Mouse (Mus musculus) urinary bladder, postnatal 36 days (tissue): ENCODE measurements at regions not wholly inside any gene's neighbourhood (a gene's known extent, or its start where the extent isn't known, plus 50 kb on each side); places are given as distances from the start of the nearest gene placed in this dataset.
A peak's percentile ranks its signal among the peaks of the same experiment; 100 is the strongest.

Experiments
- DNase-seq, 2 experiments: peaks; one replicate each; pipeline ENCODE4 v3.0.0; 2022; ENCODE audit warnings: low spot score in 2 of 2, mixed read lengths in 1 of 2

DNA sequence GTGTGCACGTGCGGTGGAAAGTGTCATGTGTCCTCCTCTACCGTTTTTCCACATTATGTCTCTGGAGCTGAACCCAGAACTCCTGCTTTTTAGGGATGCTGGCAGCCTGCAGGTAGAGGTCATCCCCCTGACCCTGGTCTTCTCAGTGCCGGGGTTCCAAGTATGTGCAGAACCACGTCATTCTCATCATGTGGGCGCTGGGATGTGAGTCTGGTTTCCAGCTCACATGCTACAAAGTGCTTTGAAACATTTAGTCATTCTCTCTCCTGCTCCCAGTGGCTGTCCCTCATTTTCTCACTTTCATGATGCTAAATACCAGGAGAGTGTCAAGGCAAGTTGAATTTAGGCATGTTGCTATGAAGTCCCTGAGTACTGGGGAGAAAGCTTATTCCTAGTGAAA, 326.6 kb downstream of the Ttll7 start:
- no peak for DNase-seq

DNA sequence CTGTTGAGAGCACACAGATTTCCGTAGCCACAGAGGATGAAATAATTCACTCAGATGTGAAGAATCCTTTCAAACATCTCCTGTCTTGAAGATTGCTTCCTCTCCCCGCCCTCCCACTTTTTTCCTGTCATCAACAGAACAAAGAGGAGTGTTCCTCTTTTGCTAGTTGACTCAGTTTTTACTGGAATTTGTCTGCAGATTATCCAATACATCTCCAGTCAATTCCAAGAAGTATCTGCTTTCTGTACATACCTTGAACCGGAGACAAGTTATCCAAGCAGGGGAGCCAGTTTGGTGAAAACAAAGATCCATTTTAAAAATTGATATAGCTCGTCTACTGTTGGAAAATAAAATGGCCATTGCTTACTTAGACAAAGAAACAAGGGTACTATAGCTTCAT, 328.5 kb downstream of the Ttll7 start:
- no peak for DNase-seq

DNA sequence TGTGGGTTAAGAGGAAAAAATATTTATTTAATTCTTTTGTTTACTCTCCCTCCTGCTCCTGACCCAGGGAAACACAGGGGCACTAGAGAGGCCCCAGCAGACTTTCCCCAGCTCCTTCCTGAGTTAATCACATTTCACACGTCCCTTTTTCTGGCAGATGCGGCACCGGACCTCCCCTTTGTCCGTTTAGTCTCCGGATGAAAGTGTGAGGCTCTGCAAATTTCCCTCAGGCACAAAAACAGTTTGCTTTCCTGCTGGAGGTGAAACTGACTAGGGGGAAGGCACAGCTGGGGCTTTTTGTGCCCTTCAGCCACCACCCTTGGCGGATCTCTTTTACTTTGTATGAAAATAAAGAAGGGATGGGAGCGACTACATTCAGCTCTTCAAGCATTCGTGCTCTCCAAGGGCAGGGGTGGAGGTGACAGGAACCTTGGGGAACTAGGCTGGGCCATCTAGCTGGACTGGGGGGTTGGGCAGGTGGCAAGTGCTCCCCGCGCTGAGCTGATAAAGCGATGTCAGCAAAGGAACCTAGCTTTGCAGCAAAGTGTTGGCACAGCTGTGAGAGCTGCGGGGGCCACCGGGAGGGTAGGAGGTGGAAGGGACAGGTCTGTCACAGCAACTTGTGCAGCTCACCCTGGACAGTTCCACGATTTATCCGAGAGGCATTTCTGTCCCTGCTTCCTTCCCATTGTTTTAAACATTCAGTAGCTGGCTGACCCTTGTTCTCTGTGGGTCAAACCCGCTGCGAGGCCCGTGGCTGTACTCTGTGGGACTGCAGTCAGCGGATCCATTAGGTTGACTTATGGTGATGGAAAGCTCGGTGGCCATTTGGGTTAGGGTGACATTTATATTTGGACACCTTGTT, 329.6 kb downstream of the Ttll7 start:
- DNase-seq, result no peak

DNA sequence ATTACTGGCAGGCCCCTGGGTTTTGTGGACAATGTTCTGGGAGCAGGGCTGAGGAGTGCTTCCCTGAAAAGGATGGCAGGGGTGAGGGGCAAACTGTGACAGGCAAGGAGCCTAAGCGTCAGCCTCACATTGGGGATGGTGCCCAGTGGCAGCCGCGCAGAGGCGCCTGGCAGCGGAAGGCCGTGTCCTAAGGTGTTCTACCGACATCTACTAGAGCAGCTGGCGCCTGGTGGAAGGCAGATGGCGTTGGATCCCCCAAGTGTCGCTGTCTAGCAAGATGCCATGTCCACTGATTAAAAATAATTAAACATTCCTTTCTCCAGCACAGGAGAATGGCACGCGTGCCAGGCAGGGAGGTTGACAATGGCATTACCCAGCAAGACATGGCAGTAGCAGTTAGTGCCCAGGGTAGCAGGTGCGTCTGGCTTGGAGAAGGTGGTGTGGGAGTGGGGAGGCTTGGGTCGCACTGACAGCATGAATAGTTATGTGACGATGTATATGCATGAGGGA, 330.3 kb downstream of the Ttll7 start:
- DNase-seq, result no peak

DNA sequence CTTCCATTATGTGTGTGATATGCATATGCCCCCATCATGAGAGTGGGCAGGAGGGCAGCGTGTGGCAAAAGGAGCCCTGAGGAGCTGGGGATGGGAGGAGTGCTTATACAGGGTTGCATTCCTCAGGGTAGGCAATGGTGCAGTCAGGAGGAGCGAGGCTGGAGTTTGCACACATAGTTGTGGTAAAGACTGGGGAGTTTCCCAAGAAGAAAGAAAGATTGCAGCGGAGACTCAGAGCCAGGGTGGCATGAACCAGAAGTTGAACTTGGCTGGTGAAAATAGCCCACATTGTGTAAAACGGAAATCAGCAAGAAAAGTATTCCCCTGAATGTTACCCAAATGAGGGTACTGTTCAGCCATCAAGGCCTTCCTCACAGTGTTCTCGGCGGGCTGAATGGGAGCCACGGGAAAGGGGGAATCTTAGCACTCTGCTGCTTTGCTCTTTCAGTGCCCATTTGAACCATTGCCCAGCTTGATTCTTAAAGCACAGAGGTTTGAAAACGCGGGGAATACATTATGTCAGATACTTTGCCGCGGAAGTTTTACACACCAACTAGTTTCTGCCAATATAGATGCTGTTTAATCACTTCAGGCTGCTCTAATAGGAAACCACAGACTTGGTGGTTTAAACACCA, 331.6 kb downstream of the Ttll7 start:
- no peak for DNase-seq

DNA sequence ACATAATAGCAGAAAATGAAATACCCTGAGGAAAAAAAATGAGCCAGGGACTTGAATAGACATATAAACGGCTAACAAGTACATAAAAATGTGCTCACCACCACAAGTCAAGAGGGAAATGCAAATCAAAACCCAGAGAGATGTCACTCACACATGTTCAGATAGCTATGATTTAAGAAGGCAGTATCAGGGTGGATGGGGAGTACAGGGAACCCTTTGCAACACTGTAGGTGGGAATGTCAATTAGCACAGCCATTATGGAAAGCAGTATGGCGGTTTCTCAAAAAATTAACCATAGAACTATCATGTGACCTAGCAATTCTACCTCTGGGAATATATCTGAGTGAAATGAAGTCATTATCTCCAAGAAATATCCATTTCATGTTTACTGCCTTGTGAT, 337.6 kb downstream of the Ttll7 start:
- no peak for DNase-seq

DNA sequence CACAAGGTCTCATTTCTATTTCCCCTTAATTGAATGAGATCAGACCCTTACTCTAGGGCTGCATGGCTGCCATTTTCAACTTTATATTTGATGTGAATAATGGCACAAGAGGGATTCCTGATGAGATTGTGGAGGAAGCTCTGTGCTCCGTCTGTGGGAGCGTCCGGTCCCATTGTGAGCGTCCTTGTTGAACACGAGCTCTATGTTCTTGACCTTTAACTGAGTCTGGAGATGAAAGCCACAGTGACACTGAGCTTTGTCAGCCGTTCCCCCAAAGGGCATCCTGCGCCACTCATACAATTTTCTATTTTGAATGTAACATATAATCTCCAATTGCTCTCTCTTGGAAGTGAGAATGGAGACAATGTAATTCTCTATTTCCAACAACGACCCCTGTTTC, 344.5 kb downstream of the Ttll7 start:
- DNase-seq, result no peak

DNA sequence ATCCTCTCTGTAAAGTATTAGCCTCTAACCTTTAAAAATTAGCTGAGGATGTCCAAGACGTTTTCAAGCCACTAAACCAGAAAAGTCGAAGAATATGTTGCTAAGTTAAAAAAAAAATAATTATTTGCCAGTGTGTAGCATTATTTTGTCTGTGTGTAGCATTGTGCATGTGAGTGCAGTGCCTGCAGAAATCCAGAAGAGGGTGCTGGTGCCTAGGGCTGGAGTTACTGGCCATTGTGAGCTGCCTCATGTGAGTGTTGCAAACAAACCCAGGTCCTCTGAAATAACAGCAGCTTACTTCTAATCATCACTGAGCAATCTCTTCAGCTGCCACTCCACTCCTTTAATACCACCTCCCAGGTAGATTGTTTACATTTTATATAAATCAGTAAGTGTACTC, 345.0 kb downstream of the Ttll7 start:
- DNase-seq, result no peak

DNA sequence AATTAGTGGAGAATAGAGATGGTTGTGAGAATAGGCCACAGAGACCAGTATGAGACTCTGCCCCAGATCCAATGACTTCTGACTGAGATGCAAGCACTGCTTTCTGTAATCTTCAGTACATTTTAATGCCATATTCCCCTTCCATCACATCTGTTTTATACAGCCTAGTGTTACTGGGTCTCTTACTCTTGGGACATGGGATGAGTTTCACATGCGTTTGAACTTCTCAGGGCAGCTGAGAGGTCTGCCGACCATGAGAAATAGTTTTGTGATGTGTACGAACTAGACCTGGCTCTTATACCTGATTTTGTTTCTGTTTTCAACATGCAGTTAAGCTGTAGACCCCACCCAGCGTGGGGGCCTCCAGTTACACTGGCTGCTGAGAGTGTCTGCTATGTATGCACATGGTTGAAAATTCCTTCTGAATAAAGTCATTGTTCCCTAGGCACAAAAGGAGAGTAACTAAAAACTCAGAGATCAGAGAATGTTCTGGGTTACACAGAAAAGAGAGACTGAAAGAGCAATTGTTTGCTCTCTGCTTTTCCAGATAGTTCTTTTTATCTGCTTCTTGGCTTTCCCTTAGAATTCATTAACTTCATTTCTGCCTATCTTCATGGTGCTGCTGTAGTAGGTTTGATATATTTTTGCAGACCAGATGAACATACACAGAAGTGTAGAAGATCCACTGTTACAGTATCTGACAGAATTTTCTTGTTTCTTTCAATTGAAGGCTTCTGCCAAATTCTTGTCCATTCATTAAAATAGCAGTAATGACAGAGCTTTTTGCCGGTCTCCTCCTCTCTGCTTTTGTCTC, 359.2 kb downstream of the Ttll7 start:
- DNase-seq, result no peak

DNA sequence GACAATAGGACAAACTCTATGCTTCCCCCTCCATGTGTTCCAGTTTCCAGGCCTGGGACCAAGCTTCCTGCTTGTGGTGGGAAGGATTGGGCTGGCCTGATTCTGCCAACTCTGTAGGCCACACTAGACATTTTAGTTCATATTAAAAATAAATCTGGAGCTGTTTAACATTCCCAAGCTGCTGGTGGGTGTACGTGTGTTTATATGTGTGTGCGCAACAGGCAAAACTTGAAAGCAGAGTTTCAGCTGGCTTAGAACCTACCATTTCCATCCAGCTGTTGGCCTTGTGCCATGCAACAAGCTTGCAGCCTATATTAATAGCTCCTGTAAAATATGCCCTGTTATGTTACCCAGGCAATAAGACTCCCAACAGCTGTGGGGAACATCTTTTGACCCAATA, 376.5 kb downstream of the Ttll7 start:
- peak in 1 of 2 experiments; percentile 6 for DNase-seq

DNA sequence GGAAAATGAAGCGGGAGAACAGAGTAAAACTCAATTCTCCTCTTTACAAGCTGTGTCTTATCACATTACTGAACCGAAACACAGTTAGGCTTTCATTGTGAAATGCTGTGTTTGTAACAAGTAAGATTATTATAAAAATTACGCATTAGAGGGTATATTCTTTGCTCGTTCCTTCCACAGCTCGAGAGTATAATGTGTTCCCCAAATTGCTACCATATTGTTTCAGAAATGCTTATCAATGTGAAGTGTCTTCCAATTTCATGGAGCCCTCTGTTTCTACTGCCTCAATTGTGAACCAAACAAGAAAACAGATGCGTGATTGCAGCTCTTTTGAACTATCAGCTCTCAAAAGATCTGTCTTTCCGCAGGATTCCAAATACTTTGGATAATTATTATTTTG, 378.4 kb downstream of the Ttll7 start:
- DNase-seq, result no peak

DNA sequence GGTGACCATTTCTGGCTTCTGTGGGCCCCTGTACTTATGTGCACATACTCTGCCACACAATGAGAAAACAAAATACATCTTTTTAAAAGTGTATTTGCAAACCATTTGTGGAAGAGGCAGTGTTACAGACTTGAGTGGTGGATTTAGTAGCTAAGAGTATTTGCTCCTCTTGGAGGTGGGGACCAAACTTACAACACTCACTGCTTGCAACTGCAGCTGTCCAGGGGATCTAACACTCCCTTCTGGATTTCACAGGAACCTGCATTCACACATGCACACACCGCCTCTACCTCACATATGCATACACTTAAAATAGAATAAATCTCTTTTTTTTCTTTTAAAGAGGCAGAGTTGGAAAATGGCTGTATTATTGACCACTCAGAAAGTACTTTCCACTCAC, 386.2 kb downstream of the Ttll7 start:
- no peak for DNase-seq

DNA sequence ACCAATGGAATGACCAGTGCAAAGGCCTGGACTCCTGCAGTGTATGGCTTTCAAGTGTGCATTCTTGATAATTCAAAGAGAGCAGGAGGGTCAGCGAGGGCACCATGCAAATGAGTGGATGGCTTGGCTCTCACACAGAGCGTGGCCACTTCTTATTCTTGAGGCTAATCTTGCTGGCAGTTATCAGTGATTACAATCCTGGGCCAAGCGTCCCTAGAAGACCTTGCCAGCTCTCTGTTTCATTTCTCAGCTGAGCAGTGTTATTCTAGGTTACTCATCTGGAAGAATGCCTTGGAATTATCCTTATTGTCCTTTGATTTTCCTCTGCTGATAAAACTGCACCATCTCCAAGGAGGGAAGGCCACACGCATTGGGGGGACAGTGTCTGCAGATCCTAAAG, 388.5 kb downstream of the Ttll7 start:
- DNase-seq, result no peak

DNA sequence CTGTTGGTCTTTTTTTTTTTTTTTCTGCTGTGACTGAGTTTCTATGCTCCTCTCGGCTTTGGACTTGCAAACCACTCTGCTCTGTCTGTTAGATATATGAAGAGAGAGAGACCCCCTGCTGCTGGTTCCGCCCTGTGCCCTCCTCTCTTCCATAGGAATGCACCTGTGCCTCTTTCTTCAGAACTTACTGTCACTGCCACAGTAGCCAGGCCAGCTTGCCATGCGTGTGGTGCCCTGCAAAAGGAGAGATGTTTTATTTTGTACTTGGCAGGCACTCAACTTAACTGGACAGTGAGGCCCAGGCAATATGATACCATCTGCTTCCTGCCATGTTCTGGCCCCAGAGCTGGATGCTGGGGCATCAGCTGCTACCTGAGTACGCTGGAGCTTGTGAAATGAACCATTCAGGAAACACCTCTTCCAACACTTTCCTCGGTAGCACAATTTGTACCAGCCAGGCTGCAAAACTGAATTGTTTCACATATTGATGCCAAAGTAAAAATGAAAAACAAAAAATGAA, 392.8 kb downstream of the Ttll7 start:
- no peak for DNase-seq

DNA sequence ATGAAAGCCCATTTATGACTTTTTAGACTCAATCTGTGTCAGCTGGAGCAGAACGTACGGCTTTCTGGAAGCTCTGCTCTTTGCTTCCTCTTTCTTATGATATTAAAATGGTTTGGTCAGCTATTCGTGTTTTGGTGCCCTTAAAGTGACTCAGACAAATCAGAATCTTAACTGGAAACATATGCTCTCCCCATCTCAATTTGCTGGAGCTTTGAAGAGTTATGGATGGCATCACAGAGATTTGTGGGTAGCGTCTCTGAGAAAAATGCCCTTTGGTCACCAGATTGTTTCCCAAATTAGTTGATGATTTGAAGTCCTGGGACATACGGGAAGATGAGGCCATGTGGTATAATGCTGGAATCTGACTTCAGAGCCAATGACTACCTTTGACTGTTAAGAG, 394.0 kb downstream of the Ttll7 start:
- no peak for DNase-seq

DNA sequence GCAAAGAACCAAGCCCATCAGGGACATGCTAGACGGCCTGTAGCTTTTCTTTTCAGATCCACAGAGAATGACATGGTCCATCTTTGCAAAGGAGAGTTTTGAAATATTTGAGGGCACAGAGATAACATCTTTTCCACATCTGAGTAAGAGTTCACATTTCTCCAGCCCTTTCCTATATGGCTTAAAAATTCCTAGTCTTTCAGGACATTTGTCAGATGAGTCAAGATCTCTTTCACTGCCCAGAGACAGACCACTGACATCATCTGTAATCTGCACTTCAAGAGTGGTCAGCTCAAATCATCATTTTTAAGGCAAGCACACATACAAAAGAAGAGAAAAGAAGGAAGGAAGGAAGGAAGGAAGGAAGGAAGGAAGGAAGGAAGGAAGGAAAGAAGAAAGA, 397.3 kb downstream of the Ttll7 start:
- no peak for DNase-seq

DNA sequence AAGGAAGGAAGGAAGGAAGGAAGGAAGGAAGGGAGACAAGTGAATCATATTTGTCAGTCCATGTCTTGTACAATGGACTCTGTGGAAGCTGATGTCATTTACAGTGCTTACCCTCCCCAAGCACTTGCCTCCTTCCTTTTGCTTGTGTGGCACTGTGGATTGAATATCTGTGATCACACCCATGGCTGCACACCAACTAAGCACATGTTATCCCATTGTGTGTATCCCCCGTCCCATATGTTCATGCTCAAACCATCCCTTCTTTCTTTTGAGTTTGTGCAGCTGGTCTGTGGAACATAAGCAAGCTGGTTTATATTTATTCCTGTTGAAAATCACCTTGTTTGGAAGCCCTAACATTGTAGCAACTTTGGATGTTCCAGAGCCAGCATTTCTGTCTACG, 397.7 kb downstream of the Ttll7 start:
- no peak for DNase-seq

DNA sequence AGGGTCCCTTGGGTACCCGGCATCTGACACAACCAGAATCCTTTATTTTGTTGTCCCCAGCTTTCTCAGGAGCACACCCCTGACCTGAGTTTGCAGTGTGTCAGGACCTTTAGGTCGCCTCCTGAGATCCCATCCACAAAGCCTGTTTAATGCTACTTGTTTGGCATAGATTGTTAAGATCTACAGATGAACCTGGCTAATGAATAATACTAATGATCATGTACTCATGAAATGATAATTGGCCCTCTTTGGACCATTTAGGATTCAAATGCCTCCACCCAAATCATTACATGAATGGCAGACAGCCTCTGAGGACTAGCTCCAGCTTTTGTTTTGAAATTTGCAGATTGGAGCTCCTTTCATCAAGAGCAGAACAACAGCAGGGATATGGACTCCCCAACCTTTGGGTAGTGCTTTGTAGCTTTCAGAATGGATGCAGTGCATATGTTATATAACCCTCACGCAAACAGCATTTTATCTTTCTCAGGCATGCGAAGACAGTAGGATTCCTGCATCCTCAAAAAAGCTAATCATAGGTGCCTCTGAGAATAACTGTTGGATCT, 400.1 kb downstream of the Ttll7 start:
- no peak for DNase-seq

DNA sequence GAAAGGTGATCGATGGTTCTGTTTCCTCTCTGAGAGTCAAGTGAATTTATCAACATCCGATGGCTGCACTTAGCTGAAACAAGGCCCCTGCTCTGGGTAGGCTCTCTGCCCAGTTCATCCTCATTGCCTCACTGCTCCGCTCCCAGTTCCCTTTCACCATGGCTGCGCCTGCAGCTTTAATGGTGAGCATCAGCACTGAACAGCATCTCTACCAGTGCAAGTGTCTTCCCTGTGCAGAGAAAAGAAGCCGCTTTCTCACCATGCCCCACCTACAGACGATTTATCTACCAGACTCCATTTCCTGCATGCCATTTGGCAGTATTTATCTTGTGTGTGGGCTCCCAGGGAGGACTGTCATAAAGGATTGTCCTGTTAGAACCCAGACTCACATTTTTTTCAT, 400.6 kb downstream of the Ttll7 start:
- DNase-seq, result no peak

DNA sequence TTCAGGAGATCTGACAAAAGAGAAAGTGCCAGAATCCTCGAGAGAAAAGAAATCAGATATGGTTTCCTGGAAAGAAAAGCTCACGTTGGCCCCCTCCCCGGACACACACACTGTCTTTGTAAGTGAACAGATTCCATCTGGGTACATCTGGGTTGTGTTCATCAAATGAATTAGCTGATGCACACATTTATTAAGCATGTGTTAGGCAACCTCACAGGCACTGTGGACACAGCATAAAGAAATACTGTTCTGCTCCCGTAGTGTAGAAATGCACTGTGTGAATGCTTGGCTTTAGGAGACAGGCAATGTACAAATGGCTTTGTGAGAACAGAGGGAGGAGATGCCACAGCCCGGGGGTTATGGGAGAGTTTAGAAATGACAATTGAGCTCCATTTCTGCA, 402.3 kb downstream of the Ttll7 start:
- no peak for DNase-seq

DNA sequence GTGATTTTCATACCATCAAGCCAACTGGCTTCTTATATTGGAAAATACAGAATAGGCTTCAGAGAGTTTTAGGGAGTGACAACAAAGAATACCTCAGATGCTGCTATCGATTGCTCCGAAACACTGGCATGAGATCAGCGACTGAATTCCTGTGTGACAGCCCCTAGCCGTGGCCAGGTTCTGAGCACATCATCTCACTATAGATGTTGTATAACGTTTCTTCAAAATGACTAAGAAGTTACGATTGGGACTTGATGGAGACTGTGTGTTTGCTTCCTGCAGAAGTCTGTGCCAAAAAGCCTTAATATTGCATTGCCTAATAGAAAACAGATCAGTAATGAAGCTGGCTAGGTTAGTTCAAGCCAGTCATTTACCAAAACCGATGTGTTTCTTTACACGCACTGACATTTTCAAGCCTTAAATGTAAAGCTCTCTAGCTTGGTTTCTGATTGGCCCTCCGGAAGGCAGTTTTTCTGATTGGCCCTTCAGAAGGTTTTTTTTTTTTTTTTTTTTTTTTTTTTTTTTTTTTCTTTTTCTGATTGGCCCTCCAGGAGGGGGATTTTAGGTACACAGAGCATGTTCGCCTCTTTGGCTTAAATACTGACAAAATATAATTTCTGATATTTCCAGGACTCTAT, 408.9 kb downstream of the Ttll7 start:
- no peak for DNase-seq
